Mouse (Mus musculus) MN1 (cell line): ENCODE measurements around the gene Spag8.

ENCODE experiments used
- DNase-seq: peaks from one replicate; pipeline ENCODE4 v3.0.0-alpha.2; 2016; ENCODE audit warnings: low spot score

Gene Spag8

GRCm38 (mm10) chr4:43653161-43654015 is at the start of gene Spag8:
TSS of gene Spag8 (minus strand) at chr4:43653594.
- DNase-seq, result no peak

- no peak for DNase-seq
These were observed 47.3 kb upstream of the Spag8 start, which contains the start of gene Olfr70 for GRCm38 (mm10) chr4:43700707-43701106. TSS of gene Olfr70 (minus strand) at chr4:43700807.

- no peak for DNase-seq
These were observed 43.2 kb upstream of the Spag8 start for GRCm38 (mm10) chr4:43696561-43696960.

GRCm38 (mm10) chr4:43695249-43695671 is 41.9 kb upstream of the Spag8 start:
- DNase-seq, result no peak

- no peak for DNase-seq
These were observed 41.2 kb upstream of the Spag8 start for GRCm38 (mm10) chr4:43694439-43695248.

GRCm38 (mm10) chr4:43693806-43694241 is 40.4 kb upstream of the Spag8 start:
- no peak for DNase-seq

GRCm38 (mm10) chr4:43691026-43691425 is 37.6 kb upstream of the Spag8 start:
- no peak for DNase-seq

GRCm38 (mm10) chr4:43690021-43690420 is 36.6 kb upstream of the Spag8 start:
- no peak for DNase-seq

- no peak for DNase-seq
These were observed 26.1 kb upstream of the Spag8 start for GRCm38 (mm10) chr4:43679416-43680043.

GRCm38 (mm10) chr4:43678541-43678940 is 25.1 kb upstream of the Spag8 start:
- DNase-seq, result no peak

GRCm38 (mm10) chr4:43675608-43676007 is 22.2 kb upstream of the Spag8 start:
- DNase-seq, result no peak

- no peak for DNase-seq
These were observed 21.6 kb upstream of the Spag8 start for GRCm38 (mm10) chr4:43674974-43675373.

- DNase-seq, result no peak
These were observed 20.3 kb upstream of the Spag8 start for GRCm38 (mm10) chr4:43673703-43674102.

- peak; percentile 75 for DNase-seq
These were observed 18.7 kb upstream of the Spag8 start for GRCm38 (mm10) chr4:43672070-43672469.

GRCm38 (mm10) chr4:43669428-43669794 is 16.0 kb upstream of the Spag8 start:
- DNase-seq, result peak; percentile 42

GRCm38 (mm10) chr4:43668782-43669427 is 15.5 kb upstream of the Spag8 start, which contains the start of the genes Tmem8b and Fam221b:
TSS of gene Tmem8b (plus strand) at chr4:43668971.
TSS of gene Fam221b (minus strand) at chr4:43669145.
- peak; percentile 77 for DNase-seq

- DNase-seq, result no peak
These were observed 13.0 kb upstream of the Spag8 start for GRCm38 (mm10) chr4:43666412-43666811.

GRCm38 (mm10) chr4:43657146-43657545 is 3.8 kb upstream of the Spag8 start:
- no peak for DNase-seq

- DNase-seq, result peak; percentile 11
These were observed 3.1 kb upstream of the Spag8 start, which contains the start of gene Hint2 for GRCm38 (mm10) chr4:43656339-43657109. TSS of gene Hint2 (minus strand) at chr4:43656466.

- DNase-seq, result no peak
These were observed 2.4 kb upstream of the Spag8 start for GRCm38 (mm10) chr4:43655656-43656338.
